Mouse (Mus musculus) stomach, postnatal 0 days (tissue): ENCODE measurements around the gene Cd248.

Source experiments
- CTCF ChIP-seq: IDR thresholded peaks from 2 replicates; pipeline ENCODE4 v1.5.1; 2016; ENCODE audit warnings: antibody characterized with exemption, low read depth, mild to moderate bottlenecking, moderate library complexity
- EP300 ChIP-seq: optimal IDR thresholded peaks from 2 replicates; pipeline ENCODE3; 2016; ENCODE audit warnings: antibody characterized with exemption

GRCm38 (mm10) chr19:5095887-5096474, 28.1 kb downstream of the Cd248 start:
- TF ChIP-seq CTCF (no peak), EP300 (no peak)
